ENCODE assay signal across 22 mouse cellular contexts in the genomic region with DNA sequence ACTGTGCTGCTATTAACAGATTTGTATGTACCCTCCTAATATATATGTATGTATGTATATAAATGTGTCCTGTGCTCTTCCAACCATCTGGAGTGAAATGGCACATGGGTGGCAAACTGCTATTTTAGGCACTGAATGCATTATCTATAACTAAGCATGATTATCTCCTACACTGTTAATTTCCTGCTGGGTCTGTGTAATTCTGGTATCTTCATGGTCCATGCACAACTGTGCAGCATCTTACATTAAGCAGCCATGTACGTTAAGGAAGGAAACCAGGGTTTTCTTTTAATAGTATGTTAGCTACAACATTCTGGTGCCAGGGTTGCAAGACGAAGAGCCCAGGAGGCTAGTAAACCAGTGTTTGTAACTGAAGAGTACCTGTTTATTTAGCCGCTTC.
"Had no signal": no experiment of that assay in that cellular context is flagged by ENCODE, and none has a peak within 500 bp of the region (broad histone marks: within the 10 kb centered on the region; RNA-seq: fewer than 3 reads in every experiment).

No protein-coding gene starts in this region.

- H3K27ac ChIP-seq: liver, embryonic 15.5 days; lung, embryonic 15.5 days; macrophage; neural tube, embryonic 12.5 days had no signal

- ATAC-seq: liver, postnatal 0 days; lung, postnatal 0 days; midbrain, embryonic 16.5 days had no signal

- H3K36me3 ChIP-seq: liver, embryonic 15.5 days; lung, embryonic 15.5 days; neural tube, embryonic 12.5 days had no signal

- H3K4me3 ChIP-seq: liver, embryonic 15.5 days; lung, embryonic 15.5 days; megakaryocyte, embryonic 14.5 days; myocyte; neural tube, embryonic 12.5 days had no signal

- H3K9ac ChIP-seq: liver, embryonic 15.5 days; liver, postnatal 0 days; lung, embryonic 15.5 days; neural tube, embryonic 12.5 days had no signal

- H3K4me1 ChIP-seq: liver, embryonic 15.5 days; lung, embryonic 15.5 days; neural tube, embryonic 12.5 days had no signal

- H3K9me3 ChIP-seq: liver, embryonic 15.5 days; lung, embryonic 15.5 days; neural tube, embryonic 12.5 days had no signal

- DNase-seq: liver, postnatal 0 days; lung, adult 2 months; lung, postnatal 14 days; lung, postnatal 36 days; midbrain, embryonic 14.5 days; retina, postnatal 1 day; right cerebral cortex, adult 18-20 months; right cerebral cortex, postnatal 25 days; right cerebral cortex, postnatal 4 days; spleen, adult 18-20 months; thymus, adult 18-20 months; thymus, postnatal 14 days; thymus, postnatal 36 days had no signal

- H3K27me3 ChIP-seq: liver, embryonic 15.5 days; lung, embryonic 15.5 days; megakaryocyte, embryonic 14.5 days had no signal

- H3K4me2 ChIP-seq: liver, embryonic 15.5 days; lung, embryonic 15.5 days; midbrain, embryonic 11.5 days; neural tube, embryonic 12.5 days had no signal
